Mouse (Mus musculus) layer of hippocampus, adult 18-20 months (tissue): Measurements from ENCODE around the gene Vamp1. TPM values are rescaled to one million over a fixed set of nuclear protein-coding genes. Genes with fewer than 3 reads are reported as not detected.

Experiments used
- DNase-seq, 2 experiments: peaks; one replicate each; pipeline ENCODE4 v3.0.0; 2022; ENCODE audit warnings: low spot score in 2 of 2
- total RNA-seq, 2 experiments: library from RNA; stranded (reverse); gene quantifications; 2 replicates each; pipeline ENCODE4 v1.2.3; 2021

Vamp1 gene
- total RNA-seq, 2 experiments from 2014 or later = 82.2 to 86.4 TPM

DNA sequence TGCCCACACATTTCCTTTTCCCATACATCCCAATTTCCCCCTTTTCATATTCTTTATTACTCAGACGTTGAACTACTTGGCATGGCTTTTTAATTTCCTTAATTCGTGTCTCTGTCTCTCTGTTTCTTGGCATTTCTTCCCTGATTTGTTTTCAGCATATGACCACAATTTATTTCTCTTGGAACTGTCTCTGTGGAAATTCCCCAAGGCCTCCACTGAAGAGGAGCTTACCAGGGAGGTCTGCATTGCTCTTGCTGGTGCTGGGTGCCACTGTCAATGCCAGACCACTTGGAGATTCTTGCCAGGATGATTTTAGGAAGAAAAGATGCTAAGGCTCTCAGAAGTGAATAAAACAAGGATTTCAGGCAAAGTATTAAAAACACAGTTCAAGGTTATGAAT is 2.7 kb upstream of the Vamp1 start:
- DNase-seq = no peak

DNA sequence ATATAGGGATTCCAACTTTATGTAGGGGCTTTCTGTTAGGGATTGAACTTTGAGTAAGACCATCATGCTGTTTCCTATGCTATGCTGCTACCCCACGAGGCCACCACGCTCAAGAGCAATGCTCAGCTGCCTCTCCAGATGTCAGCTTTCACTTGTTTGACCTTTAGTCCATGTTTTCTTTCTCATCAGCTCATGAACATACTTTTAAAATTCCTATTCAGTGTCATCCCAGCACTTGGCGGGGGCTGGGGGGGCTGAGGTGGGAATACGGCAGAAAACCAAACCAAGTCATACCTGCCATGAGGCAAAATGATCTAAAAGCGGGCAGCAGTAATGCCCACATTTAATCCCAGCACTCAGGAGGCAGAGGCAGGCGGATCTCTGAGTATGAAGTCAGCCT is 2.2 kb upstream of the Vamp1 start:
- no peak for DNase-seq

DNA sequence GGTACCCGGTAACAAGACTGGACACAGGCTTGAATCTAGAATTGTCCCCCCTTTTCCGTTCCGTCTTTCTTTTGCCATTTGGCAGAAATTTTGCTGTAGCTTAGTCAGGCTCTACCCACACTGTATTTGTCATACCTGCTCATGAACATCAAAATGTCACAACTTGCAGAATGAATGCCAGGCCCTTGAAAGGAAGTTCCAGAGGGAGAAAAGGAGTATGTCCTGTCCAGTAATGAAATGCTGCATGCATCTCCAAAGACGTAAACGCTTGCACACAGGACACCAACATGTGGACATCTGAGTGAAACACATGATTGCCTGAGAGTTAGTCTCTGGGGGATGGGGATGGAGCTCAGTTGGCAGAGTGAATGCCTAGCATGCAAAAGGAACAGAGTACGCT is 1.6 kb upstream of the Vamp1 start:
- no peak for DNase-seq

DNA sequence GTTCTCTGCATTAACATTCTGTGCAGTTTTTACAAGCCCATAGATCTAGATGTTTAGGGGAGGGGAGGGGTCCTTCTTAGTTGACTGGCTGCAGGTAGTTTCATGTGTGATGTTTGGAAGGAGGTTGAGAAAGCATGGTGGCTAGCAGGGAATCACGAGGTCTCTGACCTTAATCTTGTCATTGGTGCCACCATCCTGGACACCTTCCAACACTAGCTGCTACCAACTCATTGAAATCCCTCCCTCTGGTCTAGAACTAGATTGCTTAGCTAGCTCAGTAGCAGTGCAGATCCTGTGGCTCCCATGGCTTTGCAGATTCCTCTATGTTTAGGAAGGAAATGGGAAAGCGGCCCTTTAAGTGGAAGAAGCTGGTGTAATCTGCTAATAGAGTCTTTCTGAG is 1.5 kb downstream of the Vamp1 start:
- no peak for DNase-seq

DNA sequence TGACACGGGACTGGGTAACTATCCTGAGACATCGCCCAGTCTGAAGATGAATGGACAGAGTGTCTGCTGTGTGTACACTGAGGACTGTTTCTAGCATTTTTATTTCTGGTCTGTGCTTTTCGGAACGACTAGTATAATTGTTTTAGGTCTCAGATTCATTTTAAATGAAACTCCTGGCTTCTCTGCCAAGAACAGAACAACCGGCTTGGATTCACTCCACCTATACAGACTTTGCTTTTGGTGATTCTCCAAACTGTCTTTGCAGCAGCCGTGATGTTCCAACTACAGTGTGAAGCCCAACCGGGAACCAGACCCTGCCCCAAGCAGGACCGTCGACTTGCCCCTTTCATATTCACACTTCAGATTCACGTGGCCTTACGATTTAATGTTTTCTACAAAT is 2.5 kb downstream of the Vamp1 start:
- DNase-seq = peak in 1 of 2 experiments; percentile 68

DNA sequence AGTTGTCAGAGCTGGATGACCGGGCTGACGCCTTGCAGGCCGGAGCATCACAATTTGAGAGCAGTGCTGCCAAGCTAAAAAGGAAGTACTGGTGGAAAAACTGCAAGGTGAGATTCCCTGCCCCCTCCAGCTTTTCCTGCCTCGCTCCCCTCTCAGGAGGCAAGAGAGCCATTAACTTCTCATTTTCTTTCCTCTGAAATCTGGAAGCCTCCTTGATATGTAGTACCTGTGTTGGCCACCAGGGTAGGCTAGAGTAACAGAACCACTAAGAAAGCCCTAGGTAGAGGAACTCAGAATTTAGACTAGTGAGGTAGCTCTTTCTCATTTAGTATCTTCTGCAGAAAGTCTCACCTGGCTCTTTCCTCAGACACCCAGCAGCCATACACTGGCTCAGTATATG is 3.6 kb downstream of the Vamp1 start:
- DNase-seq = peak in 1 of 2 experiments; percentile 77

DNA sequence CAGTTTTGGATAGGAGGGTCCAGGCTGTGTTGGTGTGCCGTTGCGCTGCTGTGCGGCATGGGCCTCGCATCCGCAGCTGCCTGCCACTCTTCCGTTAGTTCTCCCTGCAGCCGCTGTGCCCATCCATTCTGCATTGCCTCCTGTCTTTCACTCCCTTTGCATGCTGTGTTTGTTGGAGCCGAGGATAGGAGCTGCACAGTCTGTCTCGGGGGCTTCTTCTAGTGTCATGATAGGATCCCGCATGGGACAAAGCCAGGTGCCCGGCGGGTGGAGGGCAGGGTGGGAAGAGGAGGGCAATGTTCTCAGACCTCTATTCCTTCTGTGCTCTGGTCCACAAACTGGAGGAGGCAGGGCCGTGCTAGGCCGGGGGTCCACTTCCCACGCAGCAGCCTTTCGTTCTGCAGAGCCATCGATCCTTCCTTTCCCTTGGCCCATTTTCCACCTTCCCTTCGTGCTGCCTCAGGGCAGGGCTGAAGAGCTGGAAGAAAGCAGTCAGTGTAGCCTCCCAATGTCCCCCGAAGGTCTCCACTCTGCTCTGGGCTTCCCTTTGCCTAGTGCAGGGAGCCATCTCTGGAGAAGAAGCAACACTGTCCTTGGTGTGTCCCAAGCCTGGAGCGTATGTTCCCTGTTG is 5.9 kb downstream of the Vamp1 start:
- no peak for DNase-seq

DNA sequence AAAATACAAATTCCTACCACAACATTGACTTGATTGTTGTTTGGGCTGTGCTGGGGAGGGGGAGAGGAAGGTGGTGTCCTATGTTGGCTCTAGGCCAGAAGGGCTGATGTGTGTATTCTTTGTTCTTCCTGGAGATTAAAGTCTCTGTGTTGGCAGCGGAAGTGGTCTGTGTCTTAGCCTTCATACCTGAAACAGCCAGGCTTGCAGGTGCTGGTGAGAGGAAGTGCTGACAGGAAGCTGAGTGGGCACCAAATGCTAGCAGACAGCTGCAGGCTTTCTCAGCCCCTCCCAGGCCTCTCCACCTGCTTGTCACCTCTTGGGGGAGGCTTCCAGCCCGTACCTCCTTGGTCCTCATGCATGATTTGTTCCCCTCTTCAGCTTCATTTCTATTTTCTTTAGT is 6.8 kb downstream of the Vamp1 start:
- no peak for DNase-seq

DNA sequence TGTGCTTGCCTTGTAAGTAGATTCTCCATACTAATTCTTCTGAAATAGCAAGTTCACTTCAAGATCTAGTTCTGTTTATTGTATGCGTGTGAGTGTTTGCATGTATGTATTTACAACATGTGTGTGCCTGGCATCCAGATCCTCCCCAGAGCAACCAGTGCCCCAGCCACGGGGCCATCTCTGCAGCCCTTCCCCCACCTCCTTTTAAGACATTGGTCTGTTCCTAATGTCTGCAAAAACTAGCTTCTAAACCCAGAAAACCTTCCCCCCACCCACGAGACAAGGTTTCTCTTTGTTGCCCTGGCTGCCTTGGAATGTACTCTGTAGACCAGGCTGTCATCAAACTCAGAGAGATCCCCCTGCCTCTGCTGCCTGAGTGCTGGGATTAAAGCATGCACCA is 7.2 kb downstream of the Vamp1 start:
- DNase-seq = no peak

DNA sequence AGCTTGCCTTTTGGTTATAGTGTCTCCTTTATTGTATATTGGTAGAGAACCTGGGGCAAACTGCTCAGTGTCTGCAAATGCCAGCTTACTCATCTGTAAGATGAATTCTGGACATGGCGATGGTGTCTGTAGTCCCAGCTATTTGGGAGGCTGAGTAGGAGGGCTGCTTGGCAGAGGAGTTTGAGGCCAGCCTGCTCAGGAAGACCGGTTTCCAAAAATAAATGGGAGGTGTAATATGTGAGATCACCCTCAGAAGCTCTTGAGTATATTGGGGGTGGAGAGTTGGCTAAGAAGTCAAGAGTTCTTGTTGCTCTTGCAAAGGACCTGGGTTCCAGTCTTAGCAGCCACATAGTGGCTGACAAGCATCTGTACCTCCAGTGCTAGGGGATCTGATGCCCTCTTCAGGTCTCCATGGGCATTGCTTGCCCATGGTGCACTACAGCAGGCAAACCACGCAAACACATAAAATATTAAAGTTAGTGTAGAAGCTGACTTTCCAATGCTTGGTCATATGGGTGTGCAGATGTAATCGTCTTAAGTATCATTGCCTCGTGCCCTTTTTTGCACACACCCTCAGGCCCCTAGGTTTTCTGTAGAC is 10.3 kb downstream of the Vamp1 start:
- peak in 1 of 2 experiments; percentile 53 for DNase-seq

DNA sequence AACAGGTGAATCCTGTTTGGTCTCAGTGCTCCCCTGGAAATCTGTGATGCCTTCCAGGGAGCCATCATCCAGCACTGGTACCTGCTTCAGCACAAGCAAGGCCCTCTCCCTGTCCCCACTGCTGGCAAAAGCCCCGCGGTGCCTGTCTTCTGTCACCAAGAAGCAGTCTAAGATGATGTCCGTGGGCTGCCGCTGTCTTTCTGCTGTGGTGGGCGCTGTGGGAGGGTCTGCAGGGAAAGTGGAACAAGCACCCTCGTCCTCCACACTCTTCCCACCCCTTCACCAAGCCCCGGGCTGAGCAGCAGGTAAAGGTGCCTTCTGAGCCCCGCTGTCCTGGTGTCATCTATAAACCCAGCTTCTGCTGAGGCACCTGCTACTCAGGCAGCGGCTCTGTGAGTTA is 15.2 kb downstream of the Vamp1 start:
- no peak for DNase-seq

DNA sequence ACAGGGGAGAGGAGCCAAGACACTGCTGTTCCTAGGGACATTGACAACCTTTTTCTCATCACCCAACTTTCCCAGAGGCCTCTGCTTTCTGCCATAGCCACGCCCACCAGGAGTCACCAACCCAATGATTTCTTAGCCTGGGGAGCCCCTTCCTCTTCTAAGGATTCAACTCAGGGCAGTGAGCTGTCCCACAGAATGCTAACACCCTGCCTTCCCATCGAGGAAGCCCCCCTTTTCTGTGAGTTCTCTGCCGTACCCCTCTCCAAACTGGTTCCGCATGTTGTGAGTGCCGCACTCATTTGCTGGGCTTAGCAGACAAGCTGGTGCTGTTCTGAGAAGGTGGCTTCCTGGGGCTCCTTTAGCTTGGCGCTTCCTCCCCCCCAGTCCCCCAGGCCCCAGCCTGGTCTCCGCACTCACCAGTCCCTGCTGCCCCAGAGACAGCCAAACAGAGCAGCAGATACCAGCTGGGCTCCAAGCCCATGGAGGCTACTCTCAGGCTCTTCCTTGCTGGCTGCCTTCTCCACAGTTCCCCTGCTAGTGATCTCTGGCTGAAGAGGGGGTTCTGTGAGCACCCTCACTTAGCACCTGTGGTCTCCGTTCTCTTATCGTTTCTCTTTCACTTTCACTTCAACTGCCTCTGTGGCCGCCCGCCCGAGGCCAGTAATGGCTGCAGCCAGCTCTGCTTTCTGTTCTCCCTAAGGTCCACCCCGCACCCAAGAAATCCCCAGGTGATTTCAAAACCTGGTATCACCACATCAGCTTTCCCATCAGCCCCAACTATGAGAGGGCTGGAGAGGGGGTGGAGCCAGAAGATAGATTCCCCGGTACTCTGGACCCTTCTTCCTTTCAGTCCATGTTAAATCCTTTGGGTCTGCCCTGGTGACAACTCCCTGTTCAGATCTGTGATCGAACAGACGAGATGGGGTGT is 16.0 kb downstream of the Vamp1 start, which contains the start of gene Tapbpl:
Gene Tapbpl, minus strand, starts transcription at position 744 of the 928 bp plus-strand sequence.
- DNase-seq = peak; percentile 35 to 62

DNA sequence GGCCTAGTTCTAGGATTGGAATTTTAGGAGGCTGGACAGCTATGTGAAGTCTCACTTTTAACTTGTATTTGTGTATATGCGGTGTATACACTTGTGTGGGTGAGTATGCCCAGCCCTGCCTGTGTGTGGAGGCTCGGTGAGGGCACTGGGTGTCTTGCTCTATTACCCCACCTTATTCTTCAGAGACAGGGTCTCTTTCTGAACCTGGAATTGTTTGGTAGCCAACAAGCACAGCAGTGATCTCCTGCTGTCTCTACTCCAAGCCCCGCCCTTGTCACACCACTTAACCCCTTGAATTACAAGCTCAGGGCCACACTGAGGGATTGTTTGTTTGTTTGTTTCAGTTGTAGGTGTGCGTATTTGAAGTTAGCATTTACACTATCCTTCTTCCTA is 16.7 kb downstream of the Vamp1 start:
- no peak for DNase-seq

DNA sequence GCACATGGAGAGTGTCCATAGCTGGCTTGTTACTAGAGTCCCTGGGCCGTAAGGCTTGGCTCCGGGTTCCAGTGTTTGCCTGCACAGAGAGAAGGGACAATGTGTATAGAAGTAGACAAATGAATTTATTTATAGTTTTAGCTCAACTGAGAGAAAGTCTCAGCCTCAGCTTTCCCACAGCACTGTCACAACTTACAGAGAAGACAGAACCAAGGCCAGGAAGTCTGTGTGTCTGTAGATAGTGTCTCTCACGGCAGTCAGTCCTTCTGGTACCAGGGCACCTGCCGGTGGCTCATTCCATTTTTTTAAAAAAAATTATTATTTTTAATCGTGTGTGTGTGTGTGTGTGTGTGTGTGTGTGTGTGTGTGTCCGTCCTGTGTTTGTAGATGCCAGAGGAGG is 17.2 kb downstream of the Vamp1 start:
- DNase-seq = no peak

DNA sequence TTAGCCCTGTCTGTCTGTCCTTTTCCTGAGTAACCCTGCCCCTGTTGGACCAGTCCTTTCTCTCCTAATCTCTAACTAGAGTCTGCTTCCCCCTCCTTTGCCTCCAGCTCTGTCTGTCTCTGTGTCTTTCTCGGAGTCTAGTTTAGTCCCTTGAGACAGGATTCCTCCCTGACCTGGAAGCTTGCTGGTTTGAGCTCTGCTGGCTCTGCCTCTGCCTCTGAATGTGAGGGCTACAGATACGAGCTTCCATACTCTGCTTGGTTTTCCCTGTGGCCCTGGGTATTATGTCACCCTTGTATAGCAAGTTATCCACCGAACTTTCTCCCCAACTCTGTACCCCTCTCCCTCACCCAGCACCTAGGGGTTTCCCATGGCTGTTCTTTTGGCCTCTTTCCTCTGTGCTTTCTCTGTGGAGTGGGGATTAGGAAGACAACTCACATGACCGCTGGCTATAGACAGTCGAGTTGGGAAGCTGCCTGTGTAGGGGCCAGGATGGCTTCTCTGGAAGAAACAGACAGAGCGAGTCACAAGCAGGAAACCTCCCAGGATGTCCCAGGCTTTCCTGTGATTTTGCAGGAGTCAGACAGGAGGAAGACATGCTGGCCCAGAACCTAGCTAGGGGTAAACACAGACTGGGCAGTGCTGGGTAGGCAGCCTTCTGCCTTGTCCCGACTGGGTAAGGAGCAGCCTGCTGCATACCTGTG is 18.6 kb downstream of the Vamp1 start:
- no peak for DNase-seq

DNA sequence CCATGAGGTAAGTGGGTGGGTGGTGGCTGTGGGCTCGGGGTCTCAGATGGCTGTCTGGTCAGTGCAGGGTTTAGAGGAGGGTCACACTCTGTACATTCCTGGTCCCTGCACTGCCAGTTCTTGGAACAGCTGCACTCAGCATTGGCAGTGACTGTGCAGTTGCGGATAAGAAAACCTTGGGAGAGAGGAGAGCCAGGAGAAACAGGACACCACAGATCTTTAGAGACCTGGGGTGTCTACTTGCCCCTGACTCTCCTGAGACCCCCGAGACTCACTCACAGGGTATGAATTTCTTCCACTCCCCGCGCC is 19.1 kb downstream of the Vamp1 start:
- DNase-seq = no peak

DNA sequence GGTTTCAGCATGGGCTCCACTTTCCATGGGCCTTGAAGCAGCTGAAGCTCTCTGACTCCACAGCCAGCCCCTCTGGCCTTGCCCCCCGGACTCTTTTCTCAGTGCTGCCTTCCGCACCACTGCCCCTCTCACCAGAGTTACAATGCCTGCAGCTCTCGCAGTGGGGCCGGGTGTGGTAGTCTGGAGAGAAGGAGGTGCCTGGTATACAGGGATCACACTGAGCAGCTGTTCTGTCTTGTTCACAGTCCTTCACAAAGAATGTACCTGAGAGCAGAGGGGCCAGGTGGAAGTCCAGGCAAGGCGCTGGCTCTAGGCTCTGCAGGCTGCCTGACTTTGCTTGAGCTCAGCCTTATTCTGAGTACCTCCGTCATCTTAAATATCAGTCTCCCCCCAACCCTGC is 21.0 kb downstream of the Vamp1 start:
- DNase-seq = no peak

DNA sequence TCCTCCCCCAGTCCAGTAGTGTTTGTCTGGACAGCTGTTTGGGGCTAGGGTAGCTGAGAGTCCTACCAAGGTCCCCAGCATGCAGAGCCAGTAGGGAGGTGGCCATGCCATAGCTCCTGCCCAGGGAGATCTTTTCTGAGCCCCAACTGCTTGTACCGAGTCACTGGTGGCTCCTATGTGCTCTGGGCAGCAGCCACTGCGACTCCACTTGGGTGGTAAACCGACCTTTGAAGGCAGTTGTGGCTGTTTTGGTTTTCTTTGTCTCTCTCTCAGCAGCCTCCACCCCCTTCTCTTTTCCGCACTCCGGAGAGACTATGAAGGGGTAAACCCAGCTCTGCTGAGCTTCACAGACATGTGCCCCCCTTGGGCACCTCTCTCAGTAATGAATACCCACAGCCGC is 21.4 kb downstream of the Vamp1 start, which contains the start of gene Cd27:
Gene Cd27, minus strand, starts transcription at position 229 of the 400 bp plus-strand sequence.
- DNase-seq = no peak

DNA sequence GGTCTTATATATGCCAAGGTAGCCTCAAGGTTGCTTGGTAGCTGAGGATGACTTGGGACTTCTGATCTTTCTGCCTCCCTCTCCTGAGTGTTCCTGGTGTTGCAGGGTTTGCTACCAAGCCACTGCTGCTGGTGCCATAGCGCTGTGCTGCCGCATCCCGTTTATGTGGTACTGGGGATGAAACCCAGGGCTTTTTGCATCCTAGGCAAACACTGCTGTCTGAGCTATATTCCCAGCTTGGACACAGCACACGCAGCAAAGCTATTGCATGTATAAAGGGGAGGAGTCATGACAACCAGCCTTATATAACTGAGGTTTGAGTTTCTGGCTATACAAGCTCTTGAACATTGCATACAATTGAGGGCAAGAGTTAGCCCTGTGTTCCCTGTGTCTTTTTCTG is 22.1 kb downstream of the Vamp1 start:
- DNase-seq = no peak

DNA sequence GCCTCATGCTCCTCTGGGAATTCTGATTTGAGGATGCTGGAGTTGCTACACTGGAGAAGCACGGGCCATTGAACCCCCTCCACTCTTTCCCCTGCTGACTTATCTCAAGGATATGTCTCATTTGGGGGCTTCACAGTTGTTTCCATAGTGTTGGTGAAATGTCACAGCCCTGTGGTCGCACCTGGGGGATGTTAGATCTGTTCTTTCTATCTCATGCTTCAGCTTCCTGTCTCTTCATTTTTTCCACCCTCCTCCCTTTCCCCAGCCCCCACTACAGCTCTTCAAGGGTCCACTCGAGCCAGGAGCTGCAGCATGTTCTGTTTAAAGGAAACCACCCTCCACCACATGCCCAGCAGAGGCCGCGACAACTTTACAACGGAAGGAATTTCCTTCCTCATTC is 23.0 kb downstream of the Vamp1 start:
- no peak for DNase-seq

DNA sequence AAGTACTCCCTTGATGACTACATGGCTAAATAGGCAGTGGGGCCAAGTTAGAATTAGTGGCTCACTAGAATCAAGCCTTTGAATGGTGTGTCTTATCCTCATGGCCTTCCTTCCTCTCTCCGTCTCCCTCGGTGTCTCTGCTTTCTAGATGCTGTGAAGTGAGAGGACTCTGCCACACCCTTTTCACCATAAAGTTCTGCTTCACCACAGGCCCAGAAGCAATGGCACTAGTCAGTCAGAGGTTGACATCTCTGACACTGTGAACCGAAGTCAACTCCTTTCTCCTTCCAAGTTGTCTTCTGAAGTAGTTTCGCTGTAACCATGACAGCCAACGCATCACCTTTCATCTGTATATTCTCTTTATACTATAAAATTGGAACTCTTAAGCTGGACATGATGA is 24.2 kb downstream of the Vamp1 start:
- DNase-seq = no peak

DNA sequence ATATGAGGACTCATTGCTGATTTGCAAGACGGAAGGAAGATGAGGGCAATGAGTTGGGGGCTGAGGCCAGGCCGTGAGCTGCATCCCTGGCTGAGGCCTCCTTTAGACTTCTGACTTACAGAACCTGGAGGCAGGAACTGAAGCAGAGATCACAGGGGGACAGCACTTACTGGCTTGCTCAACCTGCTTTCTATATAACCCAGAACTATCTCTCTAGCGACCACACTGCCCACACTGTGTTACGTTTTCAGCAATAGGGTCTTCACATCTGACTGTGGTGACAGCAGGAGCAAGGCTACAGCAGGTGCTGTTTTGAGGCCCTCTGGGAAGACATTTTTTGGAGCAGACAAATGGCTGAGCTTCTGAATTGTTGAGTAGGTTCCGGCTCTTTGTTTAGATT is 25.3 kb downstream of the Vamp1 start:
- DNase-seq = no peak
